1 mouse cellular context compared by ENCODE assay signal in the genomic region with DNA sequence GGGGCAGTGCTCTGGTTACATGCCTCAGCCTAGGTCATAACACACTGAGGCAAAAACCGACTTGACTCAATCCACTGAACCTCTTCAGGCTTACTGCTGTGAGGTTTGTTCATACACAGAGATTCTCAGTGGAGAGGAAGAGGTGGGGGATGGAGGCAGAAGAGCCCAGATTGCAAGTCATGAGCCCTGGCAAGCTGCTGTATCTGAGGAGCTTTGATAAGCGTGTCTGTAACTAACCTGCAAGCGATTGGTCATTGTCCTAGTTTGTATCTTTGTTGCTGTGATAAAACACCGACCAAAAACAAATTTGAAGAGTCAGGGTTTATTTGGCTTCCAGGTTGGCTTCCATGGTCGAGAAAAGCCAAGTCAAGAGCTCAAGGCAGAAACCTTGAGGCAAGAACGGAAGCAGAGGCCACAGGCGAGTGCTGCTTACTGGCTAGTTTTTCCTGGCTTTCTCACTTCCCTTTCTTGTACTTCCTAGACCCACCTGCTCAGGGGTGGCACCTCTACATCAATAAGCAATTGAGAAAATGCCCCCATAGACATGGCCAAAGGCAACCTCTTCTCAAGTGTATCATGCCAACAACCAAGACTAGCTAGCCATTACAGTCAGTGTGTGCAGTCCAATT.
TF ChIP-seq lines count a peak whose summit lies in the region.

No protein-coding gene starts in this region.

TF ChIP-seq in CH12.LX, 34 proteins besides CTCF, POLR2A, EP300 and RAD21 (continued from another document):
- TF ChIP-seq NELFE (IDR thresholded peaks at IDR 0.05; ENCODE audit: low read depth, low read length): no peak
- TF ChIP-seq SMC3 (IDR thresholded peaks at IDR 0.05; ENCODE audit: low read depth, low read length): no peak
- no peak for TF ChIP-seq POLR2AphosphoS2 (IDR thresholded peaks at IDR 0.05; ENCODE audit: low read depth, low read length)
- no peak for TF ChIP-seq MAX (IDR thresholded peaks at IDR 0.05; ENCODE audit: low read length)
- TF ChIP-seq BHLHE40 (IDR thresholded peaks at IDR 0.05; ENCODE audit: low read depth, low read length): no peak
- no peak for TF ChIP-seq ZC3H11A (IDR thresholded peaks at IDR 0.05; ENCODE audit: low read depth, low read length)
- TF ChIP-seq CHD1 (IDR thresholded peaks at IDR 0.05; ENCODE audit: low read depth, low read length): no peak
- 0 out of 2 replicates have a peak, but pooled peaks have one; percentile 17 for TF ChIP-seq MAFK (IDR thresholded peaks at IDR 0.05; ENCODE audit: insufficient replicate concordance, low read length)
- TF ChIP-seq RCOR1 (conservative IDR thresholded peaks at IDR 0.05; ENCODE audit: low read depth, low read length): peak; percentile 57; the same call in 1 of the 2 replicates
- TF ChIP-seq JUN (IDR thresholded peaks at IDR 0.05; ENCODE audit: insufficient read depth, low read depth, low read length): no peak
- TF ChIP-seq ELF1 (IDR thresholded peaks at IDR 0.05; ENCODE audit: low read depth, low read length): peak; percentile 41; the same call in 1 of the 2 replicates
- TF ChIP-seq HCFC1 (IDR thresholded peaks at IDR 0.05; ENCODE audit: low read depth, low read length): no peak
- no peak for TF ChIP-seq GABPA (IDR thresholded peaks at IDR 0.05; ENCODE audit: insufficient replicate concordance, low read depth, low read length)
- TF ChIP-seq IRF4 (IDR thresholded peaks at IDR 0.05; ENCODE audit: low read depth, low read length): peak; percentile 64; the same call in 1 of the 2 replicates
- TF ChIP-seq ZKSCAN1 (IDR thresholded peaks at IDR 0.05; ENCODE audit: borderline replicate concordance, low read depth, low read length): no peak
- TF ChIP-seq ETS1 (conservative IDR thresholded peaks at IDR 0.05; ENCODE audit: low read depth, low read length): no peak
- no peak for TF ChIP-seq E2F4 (IDR thresholded peaks at IDR 0.05; ENCODE audit: insufficient replicate concordance, low read depth, low read length)
- no peak for TF ChIP-seq MXI1 (IDR thresholded peaks at IDR 0.05; ENCODE audit: low read depth, low read length)
- TF ChIP-seq ZNF384 (IDR thresholded peaks at IDR 0.05; ENCODE audit: low read depth, low read length): no peak
- TF ChIP-seq USF1 (IDR thresholded peaks at IDR 0.05; ENCODE audit: low read depth, low read length): no peak
- TF ChIP-seq MYC (IDR thresholded peaks at IDR 0.05; ENCODE audit: low read depth, low read length): no peak
- no peak for TF ChIP-seq UBTF (IDR thresholded peaks at IDR 0.05; ENCODE audit: low read depth, low read length)
